Mouse (Mus musculus) T-cell, adult 66 days (primary cell): ENCODE measurements around the gene Krt42. TPM values are rescaled to one million over a fixed set of nuclear protein-coding genes. Genes with fewer than 3 reads are reported as not detected.

Source experiments
- total RNA-seq, 2 experiments: library from RNA; stranded (reverse); gene quantifications; 3 replicates in 1 of 2; 4 replicates in 1 of 2; pipeline ENCODE4 v1.2.4; 2023

Gene Krt42
- not detected for total RNA-seq

DNA sequence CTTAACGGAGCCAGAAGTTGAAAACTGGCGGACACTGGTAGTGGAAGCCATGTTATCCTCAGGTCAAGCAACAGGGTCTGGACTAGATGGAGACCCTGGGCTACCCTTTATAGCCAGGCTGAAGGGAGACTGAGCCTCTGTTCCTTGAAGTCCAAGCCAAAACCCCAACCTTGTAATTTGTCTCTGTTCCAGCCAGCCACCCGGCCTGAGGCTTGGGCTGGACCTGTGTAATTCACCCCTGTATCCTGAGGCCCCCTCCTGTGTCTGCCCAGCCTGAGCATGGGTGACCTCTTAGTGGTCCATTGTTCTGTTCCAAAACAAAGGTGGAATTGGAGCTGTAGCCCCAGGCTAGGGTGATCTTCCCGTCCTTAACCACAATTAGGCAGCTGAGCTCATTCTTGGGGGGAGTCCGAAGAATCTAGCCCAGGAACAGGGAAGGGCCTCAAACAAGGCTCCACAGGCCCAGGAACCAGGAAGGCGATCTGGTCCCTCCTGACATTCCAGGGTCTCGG is at the start of gene Krt42:
Gene Krt42, minus strand, starts transcription at position 51 of the 512 bp plus-strand sequence.

DNA sequence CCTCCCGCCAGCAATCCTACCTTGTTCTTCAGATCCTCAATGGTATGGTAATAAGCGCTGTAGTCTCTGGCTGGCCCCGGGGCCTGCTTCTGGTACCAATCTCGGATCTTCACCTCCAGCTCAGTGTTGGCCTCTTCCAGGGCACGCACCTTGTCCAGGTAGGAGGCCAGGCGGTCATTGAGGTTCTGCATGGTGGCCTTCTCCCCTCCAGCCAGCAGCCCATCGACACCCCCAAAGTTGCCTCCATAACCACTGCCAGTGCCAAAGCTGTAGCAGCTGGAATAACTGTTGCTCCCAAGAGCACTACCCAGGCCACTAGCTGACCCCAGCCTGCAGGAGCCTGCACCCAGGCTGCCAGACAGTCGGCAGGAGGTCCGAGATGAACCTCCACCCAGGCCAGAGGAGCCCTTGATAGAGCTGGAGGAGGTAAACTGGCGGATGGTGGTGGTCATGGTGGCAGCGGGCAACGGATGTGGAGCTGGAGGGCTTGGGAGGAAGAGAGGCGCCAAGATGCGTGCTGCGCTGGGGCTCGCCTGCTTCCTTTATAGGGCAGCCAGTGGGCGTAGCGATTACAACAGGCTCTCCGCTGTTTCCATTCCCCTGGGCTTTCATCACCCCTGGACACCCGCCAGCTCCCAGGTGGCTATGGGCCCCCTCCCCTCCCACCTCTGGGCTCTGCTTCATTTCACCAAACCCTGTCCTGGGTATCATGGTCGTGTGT is 9.0 kb downstream of the Krt42 start, which contains the start of gene Krt17:
Gene Krt17, minus strand, starts transcription at position 516 of the 721 bp plus-strand sequence.

DNA sequence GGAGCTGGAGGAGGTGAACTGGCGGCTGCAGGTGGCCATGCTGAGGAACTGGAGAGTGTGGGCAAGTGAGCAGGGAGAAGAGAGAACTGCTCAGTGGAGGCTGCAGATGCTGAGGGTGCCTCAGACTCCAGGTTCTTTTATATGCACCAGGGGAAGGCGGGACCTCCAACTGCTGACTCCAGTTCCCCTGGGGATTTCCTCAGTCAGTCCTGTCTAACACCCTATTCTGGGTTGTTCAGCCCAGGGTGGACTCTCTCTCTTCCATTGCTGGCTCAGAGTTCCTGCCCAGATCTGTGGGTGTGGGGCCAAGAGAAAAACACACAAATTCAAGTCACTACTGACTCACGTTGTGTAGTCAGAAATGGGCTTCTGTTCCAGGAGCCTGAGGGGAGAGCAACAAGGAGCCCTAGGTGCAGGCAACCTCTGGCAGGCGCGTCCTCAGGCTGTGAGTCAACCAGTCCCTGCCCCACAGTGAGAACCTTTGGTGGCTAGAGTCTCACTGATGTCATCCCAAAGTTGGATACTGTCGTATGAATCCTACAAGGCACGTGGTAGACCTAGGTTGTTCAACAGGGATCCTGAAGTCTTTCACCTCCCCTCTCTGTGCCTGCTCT is 20.7 kb downstream of the Krt42 start, which contains the start of gene Krt16:
Gene Krt16, minus strand, starts transcription at position 51 of the 614 bp plus-strand sequence.

Other genes starting within 250 kb of the Krt42 start
- gene Krt33b, start 240.0 kb downstream of the Krt42 start, total RNA-seq: not detected
- gene Krt34, start 228.3 kb downstream of the Krt42 start, total RNA-seq: not detected
- not detected for gene Krt31, start 219.3 kb downstream of the Krt42 start, total RNA-seq
- gene Krt32, start 181.6 kb downstream of the Krt42 start, total RNA-seq: not detected
- gene Krt35, start 173.6 kb downstream of the Krt42 start, total RNA-seq: not detected
- gene Krt36, start 164.2 kb downstream of the Krt42 start, total RNA-seq: not detected
- not detected for gene Krt13, start 148.3 kb downstream of the Krt42 start, total RNA-seq
- gene Krt15, start 133.9 kb downstream of the Krt42 start, total RNA-seq: not detected
- gene Krt19, start 121.2 kb downstream of the Krt42 start, total RNA-seq: not detected
- not detected for gene Krt9, start 76.6 kb downstream of the Krt42 start, total RNA-seq
- gene Krt14, start 62.3 kb downstream of the Krt42 start, total RNA-seq: not detected
- gene Krt16, start 21.0 kb downstream of the Krt42 start, total RNA-seq: not detected
- not detected for gene Krt17, start 8.8 kb downstream of the Krt42 start, total RNA-seq
- gene Eif1, start 50.0 kb upstream of the Krt42 start, total RNA-seq: 1,000 to 10,000 TPM; 2,152 to 2,177 TPM
- gene Gast, start 64.5 kb upstream of the Krt42 start, total RNA-seq: not detected
- gene Hap1, start 86.3 kb upstream of the Krt42 start, total RNA-seq: under 1 TPM; 0.44 to 0.92 TPM
- 10 to 100 TPM in 1 of 2 experiments, 1 to 10 TPM in 1; 8.0 to 10.7 TPM for gene Jup, start 127.9 kb upstream of the Krt42 start, total RNA-seq
- under 1 TPM; 0.50 to 0.73 TPM for gene P3h4, start 145.0 kb upstream of the Krt42 start, total RNA-seq
- gene Fkbp10, start 145.8 kb upstream of the Krt42 start, total RNA-seq: not detected
- 100 to 1,000 TPM; 119 to 122 TPM for gene Nt5c3b, start 171.9 kb upstream of the Krt42 start, total RNA-seq
- 1 to 10 TPM; 2.2 to 2.5 TPM for gene Klhl10, start 172.0 kb upstream of the Krt42 start, total RNA-seq
- 10 to 100 TPM; 22.5 to 35.4 TPM for gene Klhl11, start 202.9 kb upstream of the Krt42 start, total RNA-seq